ENCODE assay signal across 9 mouse cellular contexts in genomic region chr2:112765046-112765445, GRCm38 (mm10).
DNase-seq lines count a peak whose midpoint lies in the region; ATAC-seq lines count a peak whose summit lies in the region.
"Had no signal": no experiment of that assay in that cellular context is flagged by ENCODE, and none has a peak within 500 bp of the region (broad histone marks: within the 10 kb centered on the region; RNA-seq: fewer than 3 reads in every experiment).

No protein-coding gene starts in this region.

- no peak overlapping the region for H3K4me2 ChIP-seq in midbrain, embryonic 14.5 days (ENCODE audit: low read length)
- H3K4me2 ChIP-seq in midbrain, embryonic 13.5 days (replicated peaks) = no peak overlapping the region
- H3K4me2 ChIP-seq: stomach, embryonic 15.5 days had no signal

- H3K9me3 ChIP-seq in midbrain, embryonic 14.5 days (ENCODE audit: control insufficient read depth, low read length) = no peaks in the 10 kb centered on the region
- H3K9me3 ChIP-seq in midbrain, embryonic 13.5 days = no peaks in the 10 kb centered on the region
- H3K9me3 ChIP-seq: stomach, embryonic 15.5 days had no signal

- no peaks in the 10 kb centered on the region for H3K27me3 ChIP-seq in midbrain, embryonic 14.5 days (ENCODE audit: control insufficient read depth, insufficient read depth, low read length)
- H3K27me3 ChIP-seq in midbrain, embryonic 13.5 days = no peaks in the 10 kb centered on the region
- H3K27me3 ChIP-seq: stomach, embryonic 15.5 days had no signal

- H3K9ac ChIP-seq in midbrain, embryonic 14.5 days (replicated peaks; ENCODE audit: low read length) = no peak overlapping the region
- H3K9ac ChIP-seq in midbrain, embryonic 13.5 days (replicated peaks) = no peak overlapping the region
- H3K9ac ChIP-seq: stomach, embryonic 15.5 days had no signal

- H3K36me3 ChIP-seq in midbrain, embryonic 14.5 days (ENCODE audit: control insufficient read depth, insufficient read depth, low read length) = no peaks in the 10 kb centered on the region
- no peaks in the 10 kb centered on the region for H3K36me3 ChIP-seq in midbrain, embryonic 13.5 days
- H3K36me3 ChIP-seq: stomach, embryonic 15.5 days had no signal

- H3K4me3 ChIP-seq in midbrain, embryonic 14.5 days (replicated peaks; ENCODE audit: low read depth, low read length) = no peak overlapping the region
- no peak overlapping the region for H3K4me3 ChIP-seq in midbrain, embryonic 13.5 days (replicated peaks)
- H3K4me3 ChIP-seq: stomach, embryonic 15.5 days had no signal

- ATAC-seq in frontal cortex, adult (ENCODE audit: low TSS enrichment) = peak; percentile 44; the same call in 1 of the 2 replicates
- no peak for ATAC-seq in midbrain, embryonic 14.5 days (ENCODE audit: low FRiP score, low TSS enrichment)
- no peak for ATAC-seq in midbrain, embryonic 13.5 days
- ATAC-seq in activated CD4-positive, CD25-positive, alpha-beta regulatory T cell, adult 4 months = peak; percentile 65
- ATAC-seq in inflammation-experienced regulatory T-cells, adult 6 months = peak; percentile 74

- no peak for DNase-seq in frontal cortex, postnatal 14 days (ENCODE audit: low spot score in 2 of 2)
- DNase-seq in midbrain, embryonic 14.5 days = peak; percentile 27
- peak; percentile 8 to 21 for DNase-seq in natural killer cell, adult 2 months (ENCODE audit: low spot score in 2 of 2)
- DNase-seq in urinary bladder, postnatal 4 days (ENCODE audit: low spot score in 2 of 2) = no peak

- no peak overlapping the region for H3K27ac ChIP-seq in midbrain, embryonic 14.5 days (replicated peaks; ENCODE audit: low read depth, low read length)
- no peak overlapping the region for H3K27ac ChIP-seq in midbrain, embryonic 13.5 days
- H3K27ac ChIP-seq: stomach, embryonic 15.5 days had no signal

- no peaks in the 10 kb centered on the region for H3K4me1 ChIP-seq in midbrain, embryonic 14.5 days (ENCODE audit: control insufficient read depth, insufficient read depth, low read length)
- H3K4me1 ChIP-seq in midbrain, embryonic 13.5 days (replicated peaks) = no peaks in the 10 kb centered on the region
- H3K4me1 ChIP-seq: stomach, embryonic 15.5 days had no signal

- 68% methylated on average over 5 of the region's 5 CpGs for WGBS in midbrain, embryonic 14.5 days
- WGBS in midbrain, embryonic 13.5 days = 59% methylated on average over 5 of the region's 5 CpGs

Comparison
In these comparisons a context has a peak if more than half of its experiments do, and no peak if none do; other contexts are left out.
1. ATAC-seq: peak in frontal cortex, adult (single experiment), activated CD4-positive, CD25-positive, alpha-beta regulatory T cell, adult 4 months (single experiment) and inflammation-experienced regulatory T-cells, adult 6 months (single experiment); none in midbrain, embryonic 14.5 days (single experiment) and midbrain, embryonic 13.5 days (single experiment).
2. DNase-seq: peak in midbrain, embryonic 14.5 days (single experiment) and natural killer cell, adult 2 months (2 of 2); none in frontal cortex, postnatal 14 days (0 of 2) and urinary bladder, postnatal 4 days (0 of 2).